Mouse (Mus musculus) hindbrain, embryonic 10.5 days (tissue): ENCODE results near the gene Ccdc121. TPM values are rescaled to one million over a fixed set of nuclear protein-coding genes. Genes with fewer than 3 reads are reported as not detected.
A peak's percentile ranks its signal among the peaks of the same experiment; 100 is the strongest.

Experiments
- DNase-seq: peaks from one replicate; pipeline ENCODE4 v3.0.0-alpha.2; 2017; ENCODE audit warnings: low spot score
- H3K27ac ChIP-seq: fragments of 300-500 bp; sonication (generic); 2 replicates; pipeline ENCODE4 v1.5.1; 2016; ENCODE audit warnings: mild to moderate bottlenecking, moderate library complexity
- H3K27me3 ChIP-seq: fragments of 300-500 bp; sonication (generic); 2 replicates; pipeline ENCODE4 v1.6.1; 2016; ENCODE audit warnings: mild to moderate bottlenecking; ENCODE audit not compliant: poor library complexity, insufficient read depth, severe bottlenecking
- H3K36me3 ChIP-seq: fragments of 300-500 bp; sonication (generic); 2 replicates; pipeline ENCODE4 v1.6.1; 2016; ENCODE audit warnings: mild to moderate bottlenecking, moderate library complexity
- H3K4me1 ChIP-seq: fragments of 300-500 bp; sonication (generic); replicated peaks from 2 replicates; pipeline ENCODE4 v1.6.1; 2016; ENCODE audit warnings: mild to moderate bottlenecking
- H3K4me3 ChIP-seq: fragments of 300-500 bp; sonication (generic); 2 replicates; pipeline ENCODE4 v1.5.1; 2016; ENCODE audit warnings: mild to moderate bottlenecking, moderate library complexity
- H3K9me3 ChIP-seq: fragments of 300-500 bp; sonication (generic); 2 replicates; pipeline ENCODE4 v1.6.1; 2016; ENCODE audit warnings: mild to moderate bottlenecking, moderate library complexity
- WGBS: fragments of 180-500 bp; shearing (Covaris S2); methylation state at CpG from one replicate; pipeline ENCODE4 v1.1.7; 2016; 5-methylcytosine and 5-hydroxymethylcytosine counted together
- polyA plus RNA-seq: library from polyadenylated mRNA; unstranded; fragments of >200 nt; fragmentation: Nextera tagmentation; extraction: Ambion mirVana; gene quantifications from 2 replicates; pipeline ENCODE4 v1.2.1, GENCODE M21; 2016

Ccdc121 gene
- polyA plus RNA-seq, 1 experiment from 2014 or later: 0.10 TPM

DNA sequence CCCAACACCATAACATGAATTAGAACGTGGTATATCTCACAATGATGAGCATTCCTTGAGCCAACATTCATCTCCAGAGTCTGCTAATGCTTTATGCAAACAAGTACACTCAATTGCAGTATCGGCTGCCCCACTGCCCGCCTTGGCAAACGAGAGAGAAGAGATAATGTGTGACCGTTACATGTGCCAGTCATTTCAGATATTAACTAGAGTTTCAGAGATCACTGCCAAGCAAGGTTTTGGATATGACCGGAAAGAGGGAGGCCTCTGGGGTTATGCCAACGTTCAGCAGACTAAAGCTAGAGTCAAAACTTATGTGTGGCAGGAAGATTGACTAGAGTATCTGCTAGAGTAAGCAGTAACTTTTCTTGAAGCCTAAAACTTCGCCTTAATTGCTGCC lies 35.1 kb downstream of the Ccdc121 start:
- Histone ChIP-seq H3K27me3 (no peaks in the 10 kb centered on the region), H3K4me3 (no peak overlapping the region), H3K4me1 (no peaks in the 10 kb centered on the region), H3K27ac (no peak overlapping the region), H3K36me3 (no peaks in the 10 kb centered on the region), H3K9me3 (peaks cover 10% of the 10 kb centered on the region)
- DNase-seq: no peak
- 88% methylated on average over 8 of the region's 8 CpGs for WGBS

GRCm38 (mm10) chr1:181469415-181469814 lies 41.8 kb downstream of the Ccdc121 start:
- no peak overlapping the region for H3K27ac ChIP-seq
- peaks cover 2% of the 10 kb centered on the region; the same call in 1 of the 2 replicates for H3K4me1 ChIP-seq
- no peaks in the 10 kb centered on the region for H3K36me3 ChIP-seq
- no peak overlapping the region for H3K4me3 ChIP-seq
- no peaks in the 10 kb centered on the region for H3K27me3 ChIP-seq
- DNase-seq: no peak
- H3K9me3 ChIP-seq: peaks cover 17% of the 10 kb centered on the region
- WGBS: 89% methylated on average over 8 of the region's 8 CpGs

DNA sequence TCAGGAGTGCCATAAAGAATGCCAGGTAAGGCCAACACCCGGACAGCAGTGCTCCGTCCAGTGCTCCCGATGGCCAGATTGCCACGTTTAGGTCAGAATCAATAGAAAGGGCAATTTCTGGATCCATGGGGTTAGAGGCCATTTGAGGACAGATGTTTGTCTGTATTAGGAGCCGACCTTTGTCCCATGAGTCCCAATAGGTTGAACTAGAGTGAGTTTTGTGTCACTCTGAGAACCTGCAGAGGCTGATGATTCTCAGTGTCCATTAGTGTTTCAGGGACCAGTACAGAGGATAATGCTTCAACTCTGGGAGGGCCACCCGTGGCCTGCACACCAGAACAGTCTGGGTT lies 44.0 kb downstream of the Ccdc121 start:
- Histone ChIP-seq H3K27me3 (no peaks in the 10 kb centered on the region), H3K4me1 (peaks cover 9% of the 10 kb centered on the region), H3K9me3 (peaks cover 17% of the 10 kb centered on the region), H3K4me3 (no peak overlapping the region), H3K27ac (0 out of 2 replicates have a peak overlapping the region, but pooled peaks have one; percentile 59), H3K36me3 (no peaks in the 10 kb centered on the region)
- 81% methylated on average over 6 of the region's 6 CpGs for WGBS
- no peak for DNase-seq

DNA sequence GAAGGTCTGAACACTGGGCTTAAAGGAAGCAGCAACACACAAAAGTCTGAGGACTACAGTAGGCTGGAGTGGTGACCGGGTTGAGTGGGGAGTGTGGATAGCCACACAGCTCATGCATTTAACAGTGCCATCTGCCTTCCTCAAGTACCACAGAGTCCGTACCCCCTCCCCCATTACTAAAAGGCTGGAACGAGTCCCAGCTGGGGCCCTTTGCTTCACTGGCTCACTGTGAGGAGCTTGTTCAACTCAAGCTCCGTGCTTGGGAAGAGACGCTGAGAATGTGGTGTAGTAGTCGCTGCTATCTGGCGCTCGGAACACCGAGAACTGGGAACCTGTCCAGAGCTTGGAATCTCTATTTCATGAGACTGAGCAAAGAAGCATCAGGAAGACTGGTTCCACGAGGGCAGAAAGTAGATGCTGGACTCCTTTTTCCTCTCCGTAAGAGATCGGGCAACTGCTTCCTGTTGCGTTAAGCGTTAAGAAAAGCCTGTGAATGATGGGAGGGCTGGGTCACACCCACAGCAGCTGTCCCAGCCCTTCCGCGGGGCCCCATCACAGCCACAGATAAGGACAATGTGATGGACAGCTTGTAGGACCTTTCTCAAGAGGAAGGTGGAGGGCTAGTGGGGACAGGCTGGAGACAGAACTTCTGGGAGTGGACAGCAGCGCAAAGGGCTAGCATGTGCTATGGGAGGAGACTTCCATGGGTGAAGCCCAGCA lies 44.5 kb downstream of the Ccdc121 start:
- Histone ChIP-seq H3K36me3 (no peaks in the 10 kb centered on the region), H3K27me3 (no peaks in the 10 kb centered on the region), H3K4me3 (no peak overlapping the region), H3K9me3 (peaks cover 13% of the 10 kb centered on the region), H3K4me1 (peaks cover 13% of the 10 kb centered on the region), H3K27ac (peak overlapping the region; percentile 59; the same call in 1 of the 2 replicates)
- WGBS: 78% methylated on average over 17 of the region's 17 CpGs
- DNase-seq: peak; percentile 12

DNA sequence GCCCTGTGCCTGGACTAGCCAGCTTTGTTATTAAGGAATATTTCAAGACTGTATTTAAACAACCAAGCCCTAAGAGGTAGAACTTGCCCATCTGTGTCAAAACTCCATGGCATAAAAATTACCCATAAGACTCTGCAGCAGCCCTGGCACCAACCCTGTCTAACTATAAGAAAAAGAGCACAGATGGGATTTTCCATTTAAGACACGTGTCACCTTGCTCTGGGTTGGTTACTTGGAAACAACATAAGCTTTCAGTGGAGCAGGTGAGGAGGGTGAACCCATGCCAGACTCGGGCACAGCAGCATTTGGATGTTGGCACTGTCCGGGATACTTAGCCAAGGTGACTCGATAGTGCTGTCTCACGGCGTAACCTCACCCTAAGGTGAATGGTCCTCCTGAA lies 45.2 kb downstream of the Ccdc121 start:
- Histone ChIP-seq H3K27ac (peak overlapping the region; percentile 29; the same call in 1 of the 2 replicates), H3K4me3 (no peak overlapping the region), H3K9me3 (peaks cover 6% of the 10 kb centered on the region; the same call in 1 of the 2 replicates), H3K27me3 (no peaks in the 10 kb centered on the region), H3K4me1 (peaks cover 13% of the 10 kb centered on the region), H3K36me3 (no peaks in the 10 kb centered on the region)
- no peak for DNase-seq
- WGBS: 94% methylated on average over 6 of the region's 6 CpGs

GRCm38 (mm10) chr1:181465027-181465426 lies 46.2 kb downstream of the Ccdc121 start:
- Histone ChIP-seq H3K27me3 (no peaks in the 10 kb centered on the region), H3K36me3 (no peaks in the 10 kb centered on the region), H3K4me1 (peaks cover 13% of the 10 kb centered on the region), H3K9me3 (no peaks in the 10 kb centered on the region), H3K27ac (no peak overlapping the region), H3K4me3 (no peak overlapping the region)
- WGBS: 57% methylated on average over 5 of the region's 5 CpGs
- DNase-seq: peak; percentile 31

DNA sequence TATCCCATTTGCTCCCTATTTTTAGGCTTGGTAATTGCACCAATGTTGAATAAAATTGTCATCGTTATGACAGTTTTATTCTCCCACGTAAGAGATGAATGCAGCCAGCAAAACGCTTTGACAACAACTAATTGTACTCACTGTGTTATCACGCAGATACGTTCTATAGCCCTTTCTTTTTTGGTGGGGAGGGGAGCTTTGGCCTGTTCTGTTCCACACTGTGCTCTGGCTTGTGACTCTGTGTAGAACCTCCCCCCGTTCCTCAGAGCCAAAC lies 48.4 kb downstream of the Ccdc121 start:
- Histone ChIP-seq H3K27ac (no peak overlapping the region), H3K4me1 (peaks cover 13% of the 10 kb centered on the region), H3K36me3 (no peaks in the 10 kb centered on the region), H3K27me3 (no peaks in the 10 kb centered on the region), H3K4me3 (no peak overlapping the region), H3K9me3 (no peaks in the 10 kb centered on the region)
- 86% methylated on average over 6 of the region's 6 CpGs for WGBS
- DNase-seq: no peak

- Histone ChIP-seq H3K27me3 (no peaks in the 10 kb centered on the region), H3K36me3 (no peaks in the 10 kb centered on the region), H3K9me3 (no peaks in the 10 kb centered on the region), H3K27ac (no peak overlapping the region), H3K4me3 (no peak overlapping the region), H3K4me1 (peaks cover 13% of the 10 kb centered on the region)
- DNase-seq: no peak
- 54% methylated on average over 8 of the region's 8 CpGs for WGBS
Observed at GRCm38 (mm10) chr1:181462051-181462905, 49.0 kb downstream of the Ccdc121 start.

DNA sequence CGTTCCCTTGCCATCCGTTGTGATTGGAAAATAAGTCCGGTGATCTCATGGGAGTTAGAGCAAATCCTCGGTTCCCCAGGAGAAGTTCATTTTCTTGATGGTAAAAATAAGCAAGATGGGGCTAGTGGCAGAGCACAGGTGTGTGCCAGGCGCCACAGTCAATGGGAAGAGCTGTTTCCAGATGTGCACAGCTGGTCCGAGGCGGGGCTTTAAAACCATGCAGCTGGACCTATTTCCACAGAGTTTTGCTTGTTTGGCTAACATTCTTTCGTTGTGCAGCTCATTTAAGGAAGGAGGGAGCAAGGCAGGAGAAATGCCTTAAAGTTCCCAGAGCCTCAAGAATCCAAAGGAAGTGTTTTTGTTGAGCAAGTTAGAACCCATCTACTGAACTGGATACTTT lies 49.8 kb downstream of the Ccdc121 start:
- Histone ChIP-seq H3K27ac (no peak overlapping the region), H3K4me3 (no peak overlapping the region), H3K27me3 (no peaks in the 10 kb centered on the region), H3K9me3 (no peaks in the 10 kb centered on the region), H3K36me3 (no peaks in the 10 kb centered on the region), H3K4me1 (peaks cover 13% of the 10 kb centered on the region)
- no peak for DNase-seq
- 82% methylated on average over 8 of the region's 8 CpGs for WGBS

DNA sequence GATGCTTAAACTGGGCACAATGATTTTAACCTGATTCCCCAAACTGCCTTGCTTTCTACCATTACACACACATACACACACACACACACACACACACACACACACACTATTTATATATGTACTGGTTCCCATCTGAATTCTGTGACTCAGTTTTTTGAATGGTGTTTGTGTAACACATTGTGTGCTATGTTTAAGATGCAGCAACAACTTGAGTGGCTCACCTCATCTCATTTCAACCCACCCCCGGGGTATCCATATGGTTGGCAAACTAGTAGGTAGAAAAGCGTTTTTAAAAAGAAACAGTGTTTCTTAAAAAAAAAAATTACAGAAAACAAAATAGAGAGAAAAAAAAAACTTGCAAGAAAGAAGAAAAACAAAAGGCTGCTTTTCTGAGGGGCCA lies 51.0 kb downstream of the Ccdc121 start:
- no peaks in the 10 kb centered on the region for H3K27me3 ChIP-seq
- DNase-seq: no peak
- H3K36me3 ChIP-seq: no peaks in the 10 kb centered on the region
- no peak overlapping the region for H3K4me3 ChIP-seq
- H3K9me3 ChIP-seq: no peaks in the 10 kb centered on the region
- peaks cover 11% of the 10 kb centered on the region for H3K4me1 ChIP-seq
- 80% methylated on average over 2 of the region's 2 CpGs for WGBS
- no peak overlapping the region for H3K27ac ChIP-seq

Other genes starting within 250 kb of the Ccdc121 start
- 0.77 and 1.2 TPM in 2 replicates for gene Cnih3, start 158.8 kb downstream of the Ccdc121 start, polyA plus RNA-seq
- 1.0 and 1.1 TPM in 2 replicates for gene Dnah14, start 65.1 kb upstream of the Ccdc121 start, polyA plus RNA-seq